Mouse (Mus musculus) forebrain, embryonic 12.5 days (tissue): Measurements from ENCODE around the gene Ccdc91. TPM values are rescaled to one million over a fixed set of nuclear protein-coding genes. Genes with fewer than 3 reads are reported as not detected.

ENCODE experiments used
- ATAC-seq: fragments of 200-750 bp; cut with Nextera tagmentation; 2 replicates; pipeline ENCODE4 v1.8.0; 2017; ENCODE audit warnings: moderate TSS enrichment; ENCODE audit not compliant: low FRiP score
- H3K27ac ChIP-seq: fragments of 300-500 bp; sonication (generic); 2 replicates; pipeline ENCODE4 v1.5.1; 2016; ENCODE audit warnings: mild to moderate bottlenecking
- H3K27me3 ChIP-seq: fragments of 300-500 bp; sonication (generic); 2 replicates; pipeline ENCODE4 v1.6.1; 2016; ENCODE audit warnings: mild to moderate bottlenecking
- H3K36me3 ChIP-seq: fragments of 300-500 bp; sonication (generic); replicated peaks from 2 replicates; pipeline ENCODE4 v1.6.1; 2016; ENCODE audit warnings: mild to moderate bottlenecking
- H3K4me1 ChIP-seq: fragments of 300-500 bp; sonication (generic); 2 replicates; pipeline ENCODE4 v1.6.1; 2016
- H3K4me2 ChIP-seq: fragments of 300-500 bp; sonication (generic); 2 replicates; pipeline ENCODE4 v1.6.1; 2016; ENCODE audit warnings: mild to moderate bottlenecking, moderate library complexity
- H3K4me3 ChIP-seq: fragments of 300-500 bp; sonication (generic); replicated peaks from 2 replicates; pipeline ENCODE4 v1.5.1; 2016; ENCODE audit warnings: mild to moderate bottlenecking
- H3K9ac ChIP-seq: fragments of 300-500 bp; sonication (generic); 2 replicates; pipeline ENCODE4 v1.6.1; 2016; ENCODE audit warnings: mild to moderate bottlenecking
- H3K9me3 ChIP-seq: fragments of 300-500 bp; sonication (generic); 2 replicates; pipeline ENCODE4 v1.6.1; 2016
- WGBS: fragments of 180-500 bp; shearing (Covaris S2); methylation state at CpG from one replicate; pipeline ENCODE4 v1.1.7; 2016; 5-methylcytosine and 5-hydroxymethylcytosine counted together
- polyA plus RNA-seq: library from polyadenylated mRNA; unstranded; fragments of >200 nt; fragmentation: Nextera tagmentation; extraction: Ambion mirVana; gene quantifications from 2 replicates; pipeline ENCODE4 v1.2.1, GENCODE M21; 2016

The Ccdc91 gene
- 28.5 and 31.6 TPM in 2 replicates for polyA plus RNA-seq

DNA sequence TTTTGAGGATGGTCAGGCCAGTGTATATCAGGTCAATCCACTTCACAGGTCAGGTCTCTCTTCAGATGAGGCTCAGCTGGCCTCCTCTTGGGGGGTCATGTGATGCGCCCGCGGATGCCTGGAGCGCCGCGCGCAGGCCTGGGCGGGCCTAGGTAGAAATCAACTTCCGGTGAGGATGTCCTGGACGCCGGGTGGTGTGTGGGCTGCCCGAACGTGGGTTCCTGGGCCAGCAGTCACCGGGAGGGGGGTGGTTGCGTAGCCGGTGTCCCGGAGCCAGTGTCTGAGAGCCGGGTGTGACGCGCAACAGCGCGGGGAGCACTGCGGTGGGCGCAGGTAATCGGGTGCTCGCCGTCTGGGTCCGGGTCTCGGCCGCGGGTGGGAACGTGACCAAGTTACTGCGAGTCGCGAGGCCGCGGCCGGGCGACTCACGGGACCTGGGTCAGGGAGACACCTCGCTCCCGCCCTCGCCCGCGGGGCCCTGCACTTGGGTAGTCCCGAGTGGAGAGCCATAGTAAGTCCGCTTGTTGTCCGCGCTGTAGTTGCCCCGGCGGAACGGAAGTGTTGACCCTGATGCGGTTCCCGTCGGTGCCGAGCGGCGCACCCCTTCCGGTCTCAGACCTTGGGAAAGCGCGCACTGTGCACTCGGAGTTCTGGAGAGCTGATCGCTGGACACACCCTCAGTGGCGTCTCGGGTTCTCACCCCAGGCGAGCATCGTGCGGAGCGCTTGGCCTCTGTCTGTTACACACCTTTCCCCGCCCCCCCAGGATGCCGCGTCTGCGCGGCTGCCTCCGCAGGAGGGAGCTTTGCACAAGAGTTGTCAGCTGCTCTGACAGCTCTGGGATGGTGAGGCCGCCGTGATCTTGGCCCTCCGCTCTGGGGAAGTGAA lies at the start of gene Ccdc91:
Gene Ccdc91, plus strand, starts transcription at position 102 of the 887 bp plus-strand sequence.
- no peaks in the 10 kb centered on the region for H3K27me3 ChIP-seq
- H3K4me3 ChIP-seq: peak within 1 kb of the TSS; percentile 73
- peak within 1 kb of the TSS; percentile 78 for H3K4me2 ChIP-seq
- ATAC-seq: peak; percentile 95
- under 1% methylated on average over 77 of the region's 78 CpGs for WGBS
- peak within 1 kb of the TSS; percentile 74 for H3K27ac ChIP-seq
- H3K4me1 ChIP-seq: peaks cover 9% of the 10 kb centered on the region
- H3K9ac ChIP-seq: peak within 1 kb of the TSS; percentile 76
- H3K36me3 ChIP-seq: no peaks in the 10 kb centered on the region
- H3K9me3 ChIP-seq: no peaks in the 10 kb centered on the region

- Histone ChIP-seq H3K36me3 (no peaks in the 10 kb centered on the region), H3K4me3 (no peak overlapping the region), H3K4me2 (no peak overlapping the region), H3K4me1 (no peaks in the 10 kb centered on the region), H3K9ac (no peak overlapping the region), H3K27ac (no peak overlapping the region), H3K27me3 (no peaks in the 10 kb centered on the region), H3K9me3 (no peaks in the 10 kb centered on the region)
- no peak for ATAC-seq
- WGBS: 92% methylated on average over 11 of the region's 11 CpGs
Measured at GRCm38 (mm10) chr6:147426927-147427487, 48.6 kb upstream of the Ccdc91 start.

DNA sequence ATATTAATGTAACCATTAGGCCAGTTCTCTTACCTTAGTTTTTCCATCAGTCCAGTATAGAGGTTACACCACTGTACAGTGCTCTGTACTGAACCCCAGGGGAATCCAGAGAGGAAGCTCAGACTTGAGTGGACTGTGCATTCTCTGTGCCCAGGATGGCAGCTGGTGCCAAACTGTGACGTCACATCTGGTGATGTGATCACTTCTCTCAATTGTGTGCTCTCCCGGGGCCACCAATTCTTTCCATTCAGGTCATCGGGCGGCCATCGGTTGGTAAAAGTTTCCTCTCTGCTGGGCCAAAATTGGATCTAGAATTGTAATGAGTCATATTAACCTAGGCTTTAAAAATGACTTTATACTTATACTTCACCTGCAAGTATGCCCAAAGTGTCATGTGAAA lies 19.9 kb upstream of the Ccdc91 start:
- H3K4me3 ChIP-seq: no peak overlapping the region
- ATAC-seq: no peak
- H3K4me2 ChIP-seq: no peak overlapping the region
- H3K9me3 ChIP-seq: no peaks in the 10 kb centered on the region
- H3K36me3 ChIP-seq: no peaks in the 10 kb centered on the region
- H3K4me1 ChIP-seq: no peaks in the 10 kb centered on the region
- 87% methylated on average over 5 of the region's 5 CpGs for WGBS
- no peak overlapping the region for H3K9ac ChIP-seq
- no peaks in the 10 kb centered on the region for H3K27me3 ChIP-seq
- H3K27ac ChIP-seq: no peak overlapping the region

DNA sequence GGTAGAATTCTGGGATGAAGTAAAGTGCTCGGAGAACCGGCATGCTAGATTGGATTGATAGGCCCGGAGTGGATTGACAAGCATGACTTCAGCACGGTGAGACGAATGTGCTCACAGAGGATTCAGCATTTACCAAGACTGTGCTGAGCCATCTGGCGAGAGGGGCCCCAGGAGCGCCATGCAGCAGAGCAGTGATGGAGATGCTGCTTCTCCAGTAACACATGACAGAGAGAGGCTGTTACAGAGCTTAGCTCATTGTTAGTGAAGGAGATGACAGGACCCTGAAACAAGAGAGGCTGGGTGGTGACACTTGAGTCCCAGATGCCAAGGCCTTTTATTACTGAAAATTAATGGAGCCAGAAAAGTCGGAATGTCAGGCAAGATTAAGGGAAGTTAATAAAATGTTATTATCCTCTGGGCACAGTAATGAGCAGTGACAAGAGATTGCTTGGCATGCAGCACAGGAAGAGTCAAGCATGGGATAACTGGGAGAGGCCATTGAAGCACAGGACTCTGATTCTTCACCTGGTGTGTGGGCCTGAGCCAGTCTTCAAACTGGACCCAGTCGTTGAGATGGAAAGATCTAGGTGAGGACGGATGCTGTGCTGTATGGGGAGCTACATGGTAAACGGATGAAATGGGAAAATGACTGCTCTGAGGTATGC lies 16.9 kb upstream of the Ccdc91 start:
- H3K4me3 ChIP-seq: no peak overlapping the region
- H3K9me3 ChIP-seq: no peaks in the 10 kb centered on the region
- no peaks in the 10 kb centered on the region for H3K4me1 ChIP-seq
- H3K36me3 ChIP-seq: no peaks in the 10 kb centered on the region
- WGBS: 86% methylated on average over 11 of the region's 11 CpGs
- no peak for ATAC-seq
- no peak overlapping the region for H3K9ac ChIP-seq
- no peaks in the 10 kb centered on the region for H3K27me3 ChIP-seq
- no peak overlapping the region for H3K27ac ChIP-seq
- no peak overlapping the region for H3K4me2 ChIP-seq

GRCm38 (mm10) chr6:147470016-147470415 lies 5.6 kb upstream of the Ccdc91 start:
- Histone ChIP-seq H3K4me3 (no peak overlapping the region), H3K27ac (no peak overlapping the region), H3K9ac (no peak overlapping the region), H3K4me2 (no peak overlapping the region), H3K27me3 (no peaks in the 10 kb centered on the region), H3K36me3 (no peaks in the 10 kb centered on the region), H3K9me3 (no peaks in the 10 kb centered on the region), H3K4me1 (no peaks in the 10 kb centered on the region)
- no peak for ATAC-seq
- 83% methylated on average over 5 of the region's 5 CpGs for WGBS

DNA sequence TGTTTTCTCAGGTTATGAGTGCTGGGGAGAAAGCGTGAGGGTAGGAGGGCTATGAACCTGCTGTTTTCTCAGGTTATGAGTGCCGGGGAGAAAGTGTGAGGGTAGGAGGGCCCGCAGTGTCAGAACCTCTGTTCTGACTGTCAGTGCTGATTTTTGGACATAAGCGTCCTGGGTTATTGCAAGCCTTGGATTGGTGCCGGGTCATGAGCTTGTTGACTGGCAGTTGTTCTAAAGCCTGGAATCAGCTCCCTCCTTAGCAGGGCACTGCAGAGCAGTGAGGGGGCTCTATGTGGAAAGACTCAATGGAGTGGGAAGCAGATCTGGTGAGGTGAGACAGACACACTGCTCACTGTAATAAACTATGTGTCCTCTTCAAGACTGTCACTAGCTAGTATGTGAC lies 5.5 kb downstream of the Ccdc91 start:
- Histone ChIP-seq H3K4me2 (no peak overlapping the region), H3K4me3 (no peak overlapping the region), H3K36me3 (no peaks in the 10 kb centered on the region), H3K9me3 (no peaks in the 10 kb centered on the region), H3K27me3 (no peaks in the 10 kb centered on the region), H3K4me1 (peaks cover 5% of the 10 kb centered on the region), H3K9ac (no peak overlapping the region), H3K27ac (no peak overlapping the region)
- no peak for ATAC-seq
- 94% methylated on average over 5 of the region's 5 CpGs for WGBS

DNA sequence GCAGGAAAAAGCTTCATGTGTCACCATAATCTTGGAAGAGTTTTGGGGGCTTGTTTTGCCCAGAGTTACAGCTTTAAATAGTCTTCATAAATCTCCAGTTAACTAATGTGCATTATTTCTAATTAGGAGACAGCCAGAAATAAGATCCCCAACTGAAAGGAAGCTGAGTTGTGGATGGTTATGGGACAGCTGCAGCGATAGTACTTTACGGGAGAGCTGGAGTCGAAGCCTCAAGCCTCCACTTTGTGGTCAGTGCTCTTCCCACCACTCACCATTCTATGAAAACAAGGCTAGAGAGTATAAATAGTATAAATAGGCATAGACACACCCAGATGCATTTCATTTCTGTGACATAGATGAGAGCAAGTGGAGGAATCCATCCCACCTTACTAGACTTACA lies 14.5 kb downstream of the Ccdc91 start:
- 99% methylated on average over 3 of the region's 3 CpGs for WGBS
- Histone ChIP-seq H3K4me2 (no peak overlapping the region), H3K9ac (no peak overlapping the region), H3K4me3 (no peak overlapping the region), H3K9me3 (no peaks in the 10 kb centered on the region), H3K4me1 (no peaks in the 10 kb centered on the region), H3K27ac (no peak overlapping the region), H3K36me3 (no peaks in the 10 kb centered on the region), H3K27me3 (no peaks in the 10 kb centered on the region)
- ATAC-seq: no peak

DNA sequence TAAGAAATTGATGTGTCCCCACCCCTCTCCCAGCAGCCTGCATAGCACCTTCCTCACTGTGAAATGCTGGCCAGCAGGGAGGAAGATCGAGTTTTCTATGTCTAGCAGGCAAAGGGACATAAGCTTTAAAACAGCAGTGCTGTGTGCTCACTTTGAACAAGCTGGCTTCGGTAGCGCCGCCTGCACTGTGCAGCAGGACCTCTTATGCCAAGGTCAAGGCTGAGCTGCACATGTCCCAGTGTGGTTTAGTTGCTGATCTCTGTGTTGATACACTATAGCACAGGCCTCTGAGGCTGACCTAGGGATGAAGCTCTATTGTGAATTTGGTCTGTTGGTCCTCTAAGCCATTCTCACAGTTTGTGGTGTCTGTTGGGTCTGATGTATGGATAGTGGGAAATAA lies 16.9 kb downstream of the Ccdc91 start:
- no peak for ATAC-seq
- H3K27me3 ChIP-seq: no peaks in the 10 kb centered on the region
- H3K4me3 ChIP-seq: no peak overlapping the region
- WGBS: 88% methylated on average over 4 of the region's 4 CpGs
- no peak overlapping the region for H3K4me2 ChIP-seq
- no peak overlapping the region for H3K27ac ChIP-seq
- H3K9me3 ChIP-seq: no peaks in the 10 kb centered on the region
- no peaks in the 10 kb centered on the region for H3K36me3 ChIP-seq
- no peak overlapping the region for H3K9ac ChIP-seq
- H3K4me1 ChIP-seq: no peaks in the 10 kb centered on the region

GRCm38 (mm10) chr6:147501439-147501838 lies 25.8 kb downstream of the Ccdc91 start:
- no peak for ATAC-seq
- no peaks in the 10 kb centered on the region for H3K4me1 ChIP-seq
- H3K9ac ChIP-seq: no peak overlapping the region
- no peaks in the 10 kb centered on the region for H3K36me3 ChIP-seq
- WGBS: 92% methylated on average over 3 of the region's 3 CpGs
- H3K27me3 ChIP-seq: no peaks in the 10 kb centered on the region
- no peak overlapping the region for H3K27ac ChIP-seq
- H3K4me3 ChIP-seq: no peak overlapping the region
- H3K9me3 ChIP-seq: no peaks in the 10 kb centered on the region
- H3K4me2 ChIP-seq: no peak overlapping the region

GRCm38 (mm10) chr6:147506074-147506473 lies 30.4 kb downstream of the Ccdc91 start:
- no peaks in the 10 kb centered on the region for H3K27me3 ChIP-seq
- H3K9ac ChIP-seq: no peak overlapping the region
- ATAC-seq: no peak
- H3K36me3 ChIP-seq: no peaks in the 10 kb centered on the region
- H3K4me1 ChIP-seq: no peaks in the 10 kb centered on the region
- no peaks in the 10 kb centered on the region for H3K9me3 ChIP-seq
- H3K4me2 ChIP-seq: no peak overlapping the region
- no peak overlapping the region for H3K27ac ChIP-seq
- H3K4me3 ChIP-seq: no peak overlapping the region
- 84% methylated on average over 9 of the region's 9 CpGs for WGBS

- Histone ChIP-seq H3K9me3 (no peaks in the 10 kb centered on the region), H3K4me2 (no peak overlapping the region), H3K27ac (no peak overlapping the region), H3K36me3 (no peaks in the 10 kb centered on the region), H3K27me3 (no peaks in the 10 kb centered on the region), H3K4me3 (no peak overlapping the region), H3K4me1 (no peaks in the 10 kb centered on the region), H3K9ac (no peak overlapping the region)
- WGBS: 86% methylated on average over 10 of the region's 10 CpGs
- no peak for ATAC-seq
Measured at GRCm38 (mm10) chr6:147506496-147506895, 30.9 kb downstream of the Ccdc91 start.

DNA sequence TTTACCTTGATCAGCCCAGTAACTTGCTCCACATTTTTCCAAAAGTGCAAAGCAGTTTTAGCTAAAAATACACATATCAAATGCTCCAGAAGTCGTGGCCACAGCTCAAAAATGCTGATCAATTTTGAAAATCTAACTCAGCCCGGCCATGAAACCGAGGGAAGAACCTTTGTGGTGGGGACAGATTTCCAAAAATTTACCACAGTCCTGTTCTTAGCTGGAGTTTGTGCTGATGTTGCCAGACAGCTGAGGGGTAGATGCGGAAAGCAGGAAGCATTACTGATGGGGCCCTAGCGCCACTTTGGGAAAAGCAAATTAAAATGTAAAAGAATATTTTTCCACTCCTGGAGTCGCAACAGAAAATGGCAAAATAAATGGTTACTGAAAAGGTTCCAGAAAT lies 31.6 kb downstream of the Ccdc91 start:
- 89% methylated on average over 6 of the region's 6 CpGs for WGBS
- Histone ChIP-seq H3K27ac (no peak overlapping the region), H3K4me1 (no peaks in the 10 kb centered on the region), H3K4me3 (no peak overlapping the region), H3K36me3 (no peaks in the 10 kb centered on the region), H3K27me3 (no peaks in the 10 kb centered on the region), H3K4me2 (no peak overlapping the region), H3K9ac (no peak overlapping the region), H3K9me3 (no peaks in the 10 kb centered on the region)
- ATAC-seq: no peak
